9 mouse cellular contexts compared by ENCODE assay signal in the genomic region with DNA sequence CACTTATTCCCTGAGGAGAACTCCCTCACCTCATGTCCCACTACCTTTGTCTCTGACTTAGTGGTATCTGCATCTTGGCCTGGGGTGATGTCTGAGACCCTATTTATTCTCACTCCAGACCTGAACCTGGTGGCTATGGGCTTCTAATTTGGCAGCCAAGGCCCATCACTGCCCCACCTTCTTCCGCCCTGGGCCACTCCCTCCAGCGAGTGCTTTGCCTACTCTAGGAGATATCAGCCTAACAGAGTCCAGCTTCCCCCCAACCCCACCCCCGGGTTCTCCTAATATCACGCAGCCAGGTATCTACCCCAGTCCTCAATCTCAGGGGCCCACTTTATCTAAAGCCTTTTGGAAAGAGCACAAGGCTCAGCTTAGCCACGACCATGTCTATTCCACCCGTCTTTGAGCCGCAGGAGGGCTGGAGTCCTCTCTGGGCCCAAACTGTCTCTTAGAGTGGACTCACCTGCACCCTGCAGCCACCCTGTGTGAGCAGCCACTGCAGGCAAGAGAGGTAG. TPM values are rescaled to one million over a fixed set of nuclear protein-coding genes. Genes with fewer than 3 reads are reported as not detected.
DNase-seq lines count a peak whose midpoint lies in the region; ATAC-seq and TF ChIP-seq lines count a peak whose summit lies in the region.
"Had no signal": no experiment of that assay in that cellular context is flagged by ENCODE, and none has a peak within 500 bp of the region (broad histone marks: within the 10 kb centered on the region; RNA-seq: fewer than 3 reads in every experiment).

No protein-coding gene starts in this region.

- peak overlapping the region; percentile 72 for H3K4me2 ChIP-seq in embryonic facial prominence, embryonic 11.5 days (ENCODE audit: low read depth, low read length)
- H3K4me2 ChIP-seq in hindbrain, postnatal 0 days (ENCODE audit: low read depth, low read length) = peak overlapping the region; percentile 51
- H3K4me2 ChIP-seq in midbrain, embryonic 15.5 days = no peak overlapping the region; the same call in 1 of the 2 replicates

- 60% methylated on average over 7 of the region's 7 CpGs for WGBS in kidney, adult 2 months
- WGBS in embryonic facial prominence, embryonic 11.5 days = 16% methylated on average over 7 of the region's 7 CpGs
- WGBS in hindbrain, postnatal 0 days = 25% methylated on average over 7 of the region's 7 CpGs
- WGBS in midbrain, embryonic 15.5 days = 19% methylated on average over 7 of the region's 7 CpGs

- no peak for TF ChIP-seq POLR2A in kidney, adult 2 months (IDR thresholded peaks at IDR 0.05; ENCODE audit: low read depth, low read length)

- no peak for TF ChIP-seq CTCF in kidney, adult 2 months (conservative IDR thresholded peaks at IDR 0.05; ENCODE audit: insufficient read depth, insufficient read length, low read depth, low read length)
- TF ChIP-seq CTCF in hindbrain, postnatal 0 days (IDR thresholded peaks at IDR 0.05; ENCODE audit: low read depth) = no peak
- TF ChIP-seq CTCF in layer of hippocampus, adult 2 months (conservative IDR thresholded peaks at IDR 0.05) = no peak

- H3K9ac ChIP-seq in embryonic facial prominence, embryonic 11.5 days (replicated peaks; ENCODE audit: low read length) = no peak overlapping the region
- no peak overlapping the region for H3K9ac ChIP-seq in hindbrain, postnatal 0 days (replicated peaks; ENCODE audit: low read length)
- H3K9ac ChIP-seq in midbrain, embryonic 15.5 days = no peak overlapping the region

- H3K27ac ChIP-seq in kidney, adult 2 months (ENCODE audit: insufficient read depth, low read depth, low read length) = no peak overlapping the region
- H3K27ac ChIP-seq in embryonic facial prominence, embryonic 11.5 days (replicated peaks; ENCODE audit: low read depth, low read length) = no peak overlapping the region
- H3K27ac ChIP-seq in hindbrain, postnatal 0 days = no peak overlapping the region
- H3K27ac ChIP-seq in midbrain, embryonic 15.5 days = no peak overlapping the region
- no peak overlapping the region for H3K27ac ChIP-seq in layer of hippocampus, adult 2 months

- no peaks in the 10 kb centered on the region for H3K9me3 ChIP-seq in embryonic facial prominence, embryonic 11.5 days (replicated peaks; ENCODE audit: control insufficient read depth, low read length)
- H3K9me3 ChIP-seq in hindbrain, postnatal 0 days (ENCODE audit: low read length) = no peaks in the 10 kb centered on the region
- no peaks in the 10 kb centered on the region for H3K9me3 ChIP-seq in midbrain, embryonic 15.5 days

- no peak for DNase-seq in kidney, adult 2 months
- DNase-seq in kidney, postnatal 10 days = no peak
- DNase-seq in embryonic facial prominence, embryonic 11.5 days (ENCODE audit: low spot score) = no peak
- DNase-seq in hindbrain, postnatal 0 days (ENCODE audit: low spot score) = no peak
- no peak for DNase-seq in ovary, postnatal 14 days (ENCODE audit: low spot score)
- DNase-seq in layer of hippocampus, adult 2 months (ENCODE audit: low spot score in 2 of 2) = no peak
- no peak for DNase-seq in Muller cell, postnatal 12 days (ENCODE audit: inconsistent ontology term)
- DNase-seq: cerebellum, adult 2 months had no signal

- ATAC-seq in embryonic facial prominence, embryonic 11.5 days (replicated peaks; ENCODE audit: insufficient number of reproducible peaks, low FRiP score, low TSS enrichment, low read depth) = no peak
- no peak for ATAC-seq in hindbrain, postnatal 0 days
- ATAC-seq in midbrain, embryonic 15.5 days (replicated peaks) = no peak

- H3K4me3 ChIP-seq in kidney, adult 2 months (ENCODE audit: insufficient read depth, low read depth, low read length) = peak overlapping the region; percentile 45
- peak overlapping the region; percentile 38 for H3K4me3 ChIP-seq in embryonic facial prominence, embryonic 11.5 days (ENCODE audit: low read depth, low read length)
- H3K4me3 ChIP-seq in hindbrain, postnatal 0 days (ENCODE audit: low read length) = peak overlapping the region; percentile 27
- H3K4me3 ChIP-seq in midbrain, embryonic 15.5 days = peak overlapping the region; percentile 28
- no peak overlapping the region for H3K4me3 ChIP-seq in layer of hippocampus, adult 2 months

- peaks cover 5% of the 10 kb centered on the region for H3K4me1 ChIP-seq in kidney, adult 2 months (ENCODE audit: control insufficient read depth, insufficient read depth, low read length)
- no peaks in the 10 kb centered on the region for H3K4me1 ChIP-seq in embryonic facial prominence, embryonic 11.5 days (ENCODE audit: control insufficient read depth, insufficient read depth, low read length)
- H3K4me1 ChIP-seq in hindbrain, postnatal 0 days (ENCODE audit: insufficient read depth, low read length) = no peaks in the 10 kb centered on the region
- H3K4me1 ChIP-seq in midbrain, embryonic 15.5 days = peaks cover 15% of the 10 kb centered on the region

- H3K36me3 ChIP-seq in kidney, adult 2 months (ENCODE audit: control insufficient read depth, insufficient read depth, low read length) = no peaks in the 10 kb centered on the region
- no peaks in the 10 kb centered on the region for H3K36me3 ChIP-seq in embryonic facial prominence, embryonic 11.5 days (replicated peaks; ENCODE audit: control insufficient read depth, insufficient read depth, low read depth, low read length)
- H3K36me3 ChIP-seq in hindbrain, postnatal 0 days (ENCODE audit: insufficient read depth, low read length) = no peaks in the 10 kb centered on the region
- H3K36me3 ChIP-seq in midbrain, embryonic 15.5 days (replicated peaks) = no peaks in the 10 kb centered on the region

- H3K27me3 ChIP-seq in kidney, adult 2 months (replicated peaks; ENCODE audit: control insufficient read depth, insufficient read depth, low read length) = no peaks in the 10 kb centered on the region
- H3K27me3 ChIP-seq in embryonic facial prominence, embryonic 11.5 days (ENCODE audit: control insufficient read depth, insufficient read depth, low read length) = peaks cover 38% of the 10 kb centered on the region
- H3K27me3 ChIP-seq in hindbrain, postnatal 0 days (ENCODE audit: insufficient read depth, low read length) = peaks cover 41% of the 10 kb centered on the region
- H3K27me3 ChIP-seq in midbrain, embryonic 15.5 days (replicated peaks) = peaks cover 65% of the 10 kb centered on the region

RNA-seq across cellular contexts. Expression of a gene that starts 0.7 kb away (rescaled TPM):
- 48.3 and 57.5 TPM in 2 replicates for polyA plus RNA-seq in kidney, adult 2 months (2012; rRNA removed)
- 6.2 and 7.3 TPM in 2 replicates for polyA plus RNA-seq in embryonic facial prominence, embryonic 11.5 days (2014; fragmentation: Nextera tagmentation; extraction: Ambion mirVana)
- total RNA-seq in hindbrain, postnatal 0 days (2014; rRNA removed) = 0.47 and 1.4 TPM in 2 replicates
- 0.71 and 0.79 TPM in 2 replicates for polyA plus RNA-seq in hindbrain, postnatal 0 days (2015; fragmentation: Nextera tagmentation; extraction: Ambion mirVana)
- polyA plus RNA-seq in midbrain, embryonic 15.5 days (2015; fragmentation: Nextera tagmentation; extraction: Ambion mirVana) = 0.13 and 0.19 TPM in 2 replicates
- total RNA-seq in layer of hippocampus, adult 2 months (2021) = 1 to 10 TPM; 1.2 to 1.9 TPM

RNA-seq across cellular contexts. Expression of a gene that starts 7.2 kb away (rescaled TPM):
- 0.81 and 1.0 TPM in 2 replicates for polyA plus RNA-seq in kidney, adult 2 months (2012; rRNA removed)
- polyA plus RNA-seq in embryonic facial prominence, embryonic 11.5 days (2014; fragmentation: Nextera tagmentation; extraction: Ambion mirVana) = 0.22 and 0.24 TPM in 2 replicates
- not detected in 2 replicates for total RNA-seq in hindbrain, postnatal 0 days (2014; rRNA removed)
- not detected in 2 replicates for polyA plus RNA-seq in hindbrain, postnatal 0 days (2015; fragmentation: Nextera tagmentation; extraction: Ambion mirVana)
- polyA plus RNA-seq in midbrain, embryonic 15.5 days (2015; fragmentation: Nextera tagmentation; extraction: Ambion mirVana) = not detected in 2 replicates
- total RNA-seq in layer of hippocampus, adult 2 months (2021) = not detected
- polyA plus RNA-seq: cerebellum, adult 2 months had no signal

RNA-seq across cellular contexts. Expression of a gene that starts 26.4 kb away (rescaled TPM):
- polyA plus RNA-seq in kidney, adult 2 months (2012; rRNA removed) = 80.2 and 90.1 TPM in 2 replicates
- 47.5 and 54.9 TPM in 2 replicates for polyA plus RNA-seq in embryonic facial prominence, embryonic 11.5 days (2014; fragmentation: Nextera tagmentation; extraction: Ambion mirVana)
- total RNA-seq in hindbrain, postnatal 0 days (2014; rRNA removed) = 249 and 259 TPM in 2 replicates
- 455 and 488 TPM in 2 replicates for polyA plus RNA-seq in hindbrain, postnatal 0 days (2015; fragmentation: Nextera tagmentation; extraction: Ambion mirVana)
- 409 and 418 TPM in 2 replicates for polyA plus RNA-seq in midbrain, embryonic 15.5 days (2015; fragmentation: Nextera tagmentation; extraction: Ambion mirVana)
- total RNA-seq in layer of hippocampus, adult 2 months (2021) = 100 to 1,000 TPM; 306 to 335 TPM

RNA-seq across cellular contexts. Expression of a gene that starts 35.8 kb away (rescaled TPM):
- polyA plus RNA-seq in kidney, adult 2 months (2012; rRNA removed) = 3.3 and 4.4 TPM in 2 replicates
- 0.21 and 0.75 TPM in 2 replicates for polyA plus RNA-seq in embryonic facial prominence, embryonic 11.5 days (2014; fragmentation: Nextera tagmentation; extraction: Ambion mirVana)
- total RNA-seq in hindbrain, postnatal 0 days (2014; rRNA removed) = 0.22 and 1.6 TPM in 2 replicates
- 0.48 and 0.62 TPM in 2 replicates for polyA plus RNA-seq in hindbrain, postnatal 0 days (2015; fragmentation: Nextera tagmentation; extraction: Ambion mirVana)
- polyA plus RNA-seq in midbrain, embryonic 15.5 days (2015; fragmentation: Nextera tagmentation; extraction: Ambion mirVana) = 0.80 and 1.0 TPM in 2 replicates
- 10 to 100 TPM; 22.7 to 48.4 TPM for total RNA-seq in layer of hippocampus, adult 2 months (2021)
